Mouse (Mus musculus) testis, adult 2 months (tissue): ENCODE data around the gene Gm11983.

Experiments used
- CTCF ChIP-seq: fragments of 200-500 bp; IDR thresholded peaks from 2 replicates; pipeline ENCODE4 v1.5.1; 2012; ENCODE audit warnings: low read depth, mild to moderate bottlenecking, inconsistent platforms, low read length, moderate library complexity; ENCODE audit not compliant: control insufficient read depth, insufficient read depth, insufficient replicate concordance
- POLR2A ChIP-seq: fragments of 200-500 bp; IDR thresholded peaks from 2 replicates; pipeline ENCODE4 v1.6.1; 2012; ENCODE audit warnings: low read depth, mild to moderate bottlenecking, inconsistent platforms, low read length, moderate library complexity; ENCODE audit not compliant: control insufficient read depth

- TF ChIP-seq POLR2A (no peak), CTCF (no peak)
Measured at GRCm38 (mm10) chr11:6837554-6837953, at the start of gene Gm11983.
